Mouse (Mus musculus): ENCODE results near the gene Borcs5.
"Not testable (repeated sequence)": the region's sequence is repeated elsewhere in the genome, so short reads cannot be mapped to it uniquely, and the experiment has no call there.

Gene Borcs5

GRCm38 (mm10) chr6:134630447-134630846 lies 8.9 kb upstream of the Borcs5 start:
- DNase-seq, result no peak

DNA sequence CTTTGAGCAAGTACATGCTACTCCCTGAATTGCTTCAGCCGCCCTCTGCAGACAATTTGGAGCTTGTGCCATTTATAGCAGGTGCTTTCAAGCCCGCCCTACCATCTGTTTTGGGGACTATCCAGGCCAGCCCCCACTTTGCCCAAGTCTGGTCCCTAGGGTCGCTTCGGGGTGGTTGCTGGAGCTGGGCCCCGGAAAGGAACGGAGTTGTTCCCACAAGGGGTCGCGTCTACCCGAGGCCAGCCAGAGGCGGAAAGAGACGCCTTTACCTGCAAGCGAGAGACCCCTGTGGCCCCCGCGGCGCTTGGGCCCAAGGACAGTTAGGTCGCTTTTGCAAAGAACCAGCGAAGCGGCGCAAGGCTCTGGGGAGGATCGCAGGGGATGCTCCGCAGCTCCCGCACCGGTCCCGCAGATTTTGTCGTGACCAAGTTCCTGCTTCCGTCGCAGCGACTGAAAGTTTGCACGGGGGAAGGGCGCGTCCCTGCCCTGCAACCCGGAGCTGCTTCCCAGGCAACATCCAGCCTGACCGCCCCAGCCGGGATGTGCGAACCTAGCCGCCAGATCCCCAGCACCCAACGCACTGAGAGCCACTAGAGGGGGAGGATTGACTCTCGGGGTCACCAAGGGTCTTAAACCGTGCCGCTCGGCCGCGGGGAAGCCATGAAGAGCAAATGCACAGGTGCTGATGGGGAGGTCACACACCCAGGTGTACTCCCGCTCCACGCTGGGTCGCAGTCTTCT lies 7.2 kb upstream of the Borcs5 start, which contains the start of gene Mansc1:
Gene Mansc1, minus strand, starts transcription at position 542 of the 741 bp plus-strand sequence.
- DNase-seq, result peak; percentile 73

GRCm38 (mm10) chr6:134632756-134633155 lies 6.6 kb upstream of the Borcs5 start:
- DNase-seq, result no peak

- DNase-seq, result no peak
Measured at GRCm38 (mm10) chr6:134633553-134633952, 5.8 kb upstream of the Borcs5 start.

DNA sequence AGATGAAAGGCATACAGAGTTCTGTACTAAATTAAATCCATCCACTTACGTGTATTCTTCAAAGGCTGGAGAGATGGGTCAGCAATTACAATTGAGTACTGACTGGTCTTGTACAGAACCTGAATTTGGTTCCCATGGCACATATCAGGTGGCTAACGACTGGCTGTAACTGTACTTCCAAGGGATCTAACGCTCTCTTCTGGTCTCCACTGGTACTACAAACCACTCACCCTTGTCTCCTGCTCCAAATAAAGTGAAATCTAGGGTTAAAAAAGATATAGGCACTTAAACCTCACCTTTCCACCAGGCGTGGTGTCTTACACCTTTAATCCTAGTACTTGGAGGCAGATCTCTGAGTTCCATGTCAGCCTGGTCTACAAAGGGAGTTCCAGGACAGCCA lies 2.8 kb upstream of the Borcs5 start:
- no peak for DNase-seq

DNA sequence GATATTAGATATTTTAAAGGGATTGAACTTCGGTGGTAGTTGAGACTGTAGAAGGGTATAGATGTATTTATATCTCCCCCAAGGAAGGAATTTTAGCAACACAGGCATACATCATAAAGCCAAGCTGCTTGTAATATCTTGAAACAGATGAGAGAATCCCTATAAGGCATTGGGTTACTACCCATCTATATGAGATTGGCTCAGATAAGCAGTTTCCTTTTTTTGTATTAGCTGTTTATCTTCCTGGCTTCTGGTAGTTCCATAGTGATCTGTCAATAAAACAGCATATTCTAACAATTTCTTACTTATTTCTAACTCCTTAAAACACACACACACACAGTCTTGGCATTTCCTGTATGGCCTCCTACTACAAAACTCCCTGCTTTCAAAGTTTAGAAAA lies 590 bp downstream of the Borcs5 start:
- DNase-seq, result no peak

GRCm38 (mm10) chr6:134640485-134641475 lies 1.5 kb downstream of the Borcs5 start:
- DNase-seq, result peak; percentile 96

DNA sequence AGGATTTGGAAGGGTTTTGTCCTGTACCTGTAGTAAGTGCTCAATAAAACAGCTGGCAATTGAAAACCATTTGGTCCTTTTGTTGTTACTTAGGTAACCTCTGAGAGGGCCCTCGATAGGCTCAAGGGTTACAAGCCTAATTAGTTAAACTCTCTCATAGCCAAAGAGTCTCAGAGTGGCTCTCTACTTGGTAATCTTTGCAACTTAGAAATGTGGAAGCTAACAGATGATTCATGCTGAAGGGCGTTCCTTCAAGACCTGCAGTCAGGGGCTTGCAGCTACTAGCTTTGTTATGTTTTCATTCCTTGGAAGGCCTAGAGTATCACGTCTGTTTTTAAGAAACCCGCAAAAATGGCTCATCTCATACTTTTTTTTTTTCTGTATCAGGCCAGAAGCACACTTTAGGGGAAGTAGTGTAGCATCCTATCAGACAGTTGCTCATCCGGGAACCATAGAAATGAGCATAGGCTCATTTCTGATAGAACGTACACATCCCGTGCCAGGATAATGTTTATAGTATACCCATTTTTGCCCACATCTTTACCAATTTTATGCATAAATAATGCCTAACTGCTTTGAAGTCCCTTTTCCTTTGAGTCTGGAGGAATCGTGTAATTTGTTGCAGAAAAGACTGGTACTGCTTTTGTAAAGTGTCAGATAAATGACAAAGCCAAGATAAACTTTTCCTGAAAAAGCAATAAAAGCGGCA lies 2.6 kb downstream of the Borcs5 start:
- peak; percentile 11 for DNase-seq

- DNase-seq, result no peak
Measured at GRCm38 (mm10) chr6:134643296-134643695, 4.0 kb downstream of the Borcs5 start.

DNA sequence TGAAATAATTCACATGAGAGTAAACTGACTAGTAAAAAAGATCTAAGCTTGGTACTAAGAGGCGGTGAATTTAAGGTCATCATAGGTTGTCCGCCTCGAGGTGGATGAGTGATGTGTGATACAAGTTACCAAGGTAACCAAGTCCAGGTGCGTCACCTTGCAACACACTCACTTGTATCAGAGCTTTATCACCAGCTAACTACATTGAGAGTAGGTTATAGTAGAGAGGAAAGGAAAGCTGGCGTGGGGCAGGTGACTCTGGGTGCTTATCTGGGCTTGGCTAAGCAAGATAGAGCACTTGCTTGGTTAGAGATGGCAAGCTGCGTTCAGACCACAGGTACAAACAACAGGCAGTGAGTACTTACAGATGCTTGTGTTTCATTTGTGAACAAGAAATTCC lies 7.5 kb downstream of the Borcs5 start:
- DNase-seq, result no peak

DNA sequence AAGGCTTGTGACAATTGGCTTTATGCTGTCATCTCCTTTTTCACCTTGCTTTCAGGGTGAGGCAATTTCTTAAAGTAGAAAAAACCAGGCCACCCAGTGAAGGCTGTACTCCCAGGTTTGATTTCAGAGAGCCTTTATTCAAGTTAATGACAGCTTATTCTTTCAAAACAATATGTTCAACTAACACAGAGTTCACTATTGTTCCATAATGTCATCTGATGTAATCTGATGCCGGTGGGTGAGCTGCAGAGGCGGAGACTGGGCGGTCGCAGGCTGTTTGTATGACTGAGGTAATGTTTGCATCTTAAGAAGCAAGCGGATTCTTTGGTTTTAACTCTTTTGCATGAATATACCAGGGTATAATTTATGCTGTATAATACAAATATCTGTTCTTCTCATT lies 8.3 kb downstream of the Borcs5 start:
- DNase-seq, result peak; percentile 17

DNA sequence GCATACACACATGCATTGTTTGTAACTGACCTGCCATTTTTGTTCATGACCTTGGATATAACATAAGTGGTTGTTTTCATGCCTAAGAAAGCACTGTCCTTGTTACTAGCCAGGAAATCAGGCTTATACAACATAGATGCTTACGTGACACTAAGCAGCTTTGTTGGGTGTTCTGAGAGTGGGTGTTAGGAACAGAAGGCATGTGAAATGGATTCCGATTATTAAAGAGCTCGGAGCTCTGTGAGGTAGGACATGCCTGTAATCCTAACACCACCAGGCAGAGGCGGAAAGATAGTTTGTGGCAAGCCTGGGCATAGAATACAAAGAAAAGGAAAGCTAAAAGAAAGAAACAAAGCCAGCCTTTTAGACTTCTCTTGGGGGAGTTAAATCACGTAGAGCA lies 9.0 kb downstream of the Borcs5 start:
- no peak for DNase-seq

DNA sequence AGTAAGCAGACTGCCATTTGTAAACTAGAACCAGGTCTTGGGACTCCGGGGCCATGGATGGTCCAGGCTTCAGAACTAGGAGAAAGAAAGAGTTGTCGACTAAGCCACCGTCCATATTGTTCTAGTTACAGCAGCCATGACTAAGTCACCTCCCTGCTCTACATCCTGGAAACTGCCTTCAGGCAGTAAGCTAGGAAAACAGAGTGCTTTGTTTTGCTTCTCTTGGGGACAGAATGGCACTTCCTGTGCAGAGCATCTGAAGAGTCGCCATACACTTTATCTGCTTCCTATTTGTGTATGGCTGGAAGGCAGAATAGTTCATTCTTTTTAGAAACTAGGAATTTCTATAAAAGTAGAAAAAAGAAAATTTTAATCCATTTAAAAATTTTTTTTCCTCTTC lies 17.2 kb downstream of the Borcs5 start:
- no peak for DNase-seq

- DNase-seq, result peak; percentile 73
Measured at GRCm38 (mm10) chr6:134659108-134659958, 20.0 kb downstream of the Borcs5 start.

- DNase-seq, result no peak
Measured at GRCm38 (mm10) chr6:134660714-134661406, 21.6 kb downstream of the Borcs5 start.

GRCm38 (mm10) chr6:134664573-134664972 lies 25.3 kb downstream of the Borcs5 start:
- no peak for DNase-seq

- no peak for DNase-seq
Measured at GRCm38 (mm10) chr6:134665817-134666216, 26.5 kb downstream of the Borcs5 start.

- no peak for DNase-seq
Measured at GRCm38 (mm10) chr6:134668519-134668918, 29.2 kb downstream of the Borcs5 start.

DNA sequence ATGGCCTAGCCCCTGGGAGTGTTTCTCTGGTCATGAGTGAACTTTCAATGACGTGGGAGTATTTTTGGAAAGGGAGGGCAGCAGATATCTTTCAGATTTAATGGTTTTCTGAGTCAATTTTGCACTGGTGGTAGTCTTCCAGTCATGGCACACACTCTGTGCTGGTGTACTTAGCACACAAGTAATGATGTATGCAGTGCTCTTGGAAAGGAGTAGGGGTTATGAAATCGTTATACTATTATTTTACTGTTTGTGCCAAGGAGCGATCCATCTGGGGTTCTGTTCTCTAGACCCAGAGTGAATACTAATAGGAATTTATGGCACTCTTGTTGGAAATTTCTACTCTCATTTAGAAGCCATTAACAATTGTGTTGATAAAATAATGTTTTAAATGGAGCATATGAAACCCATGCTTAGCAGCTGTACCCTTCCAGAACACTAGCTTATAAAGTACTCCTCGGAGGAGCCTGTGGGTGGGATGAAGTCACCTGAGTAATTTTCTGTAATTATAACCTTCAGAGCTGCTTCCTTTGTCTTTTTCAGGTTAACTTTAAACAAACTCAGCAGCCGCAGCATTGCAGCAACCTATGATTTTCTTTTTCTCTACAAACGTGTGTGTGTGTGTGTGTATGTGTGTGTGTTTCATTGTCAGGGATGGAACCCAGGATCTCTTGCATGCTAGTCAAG lies 30.0 kb downstream of the Borcs5 start:
- DNase-seq, result no peak

DNA sequence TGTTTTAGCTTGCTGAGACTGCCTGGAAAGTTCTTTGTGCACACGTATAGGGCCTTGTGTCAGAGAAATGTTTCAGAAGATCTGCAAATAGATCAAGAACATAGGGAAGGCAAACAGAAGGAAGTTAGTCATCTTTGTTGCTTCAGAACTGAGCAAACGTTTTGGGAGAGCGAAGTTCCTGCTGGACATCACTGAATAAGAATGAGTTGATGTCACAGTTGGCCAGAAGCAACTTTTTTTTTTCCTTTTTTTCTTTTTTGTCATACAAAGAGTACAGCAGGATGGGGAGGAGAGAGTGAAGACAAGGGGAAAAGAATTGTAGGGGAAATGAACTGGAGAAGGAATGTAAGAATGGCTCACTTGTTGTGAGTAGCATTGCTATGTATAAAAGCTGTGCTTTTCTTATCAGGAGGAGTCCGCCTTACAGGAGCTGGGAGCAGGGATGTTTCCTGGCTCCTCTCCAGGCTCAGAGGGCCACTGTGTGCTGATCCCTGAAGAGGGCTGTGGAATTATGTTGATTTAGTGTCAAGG lies 31.6 kb downstream of the Borcs5 start:
- DNase-seq, result peak; percentile 62

- DNase-seq, result not testable (repeated sequence)
Measured at GRCm38 (mm10) chr6:134673712-134674111, 34.4 kb downstream of the Borcs5 start.
